Mouse (Mus musculus) gastrocnemius, adult 8-10 months (tissue): ENCODE data around the gene 1110051M20Rik. TPM values are rescaled to one million over a fixed set of nuclear protein-coding genes. Genes with fewer than 3 reads are reported as not detected.

Source experiments
- DNase-seq, 2 experiments: peaks; one replicate each; pipeline ENCODE4 v3.0.0; 2022; ENCODE audit warnings: low spot score in 2 of 2
- total RNA-seq, 4 experiments: library from RNA; stranded (reverse); gene quantifications; 2 replicates each; pipeline ENCODE4 v1.2.4; 2022

Gene 1110051M20Rik
- total RNA-seq: 10 to 100 TPM; 15.2 to 21.6 (median 18.8) TPM

DNA sequence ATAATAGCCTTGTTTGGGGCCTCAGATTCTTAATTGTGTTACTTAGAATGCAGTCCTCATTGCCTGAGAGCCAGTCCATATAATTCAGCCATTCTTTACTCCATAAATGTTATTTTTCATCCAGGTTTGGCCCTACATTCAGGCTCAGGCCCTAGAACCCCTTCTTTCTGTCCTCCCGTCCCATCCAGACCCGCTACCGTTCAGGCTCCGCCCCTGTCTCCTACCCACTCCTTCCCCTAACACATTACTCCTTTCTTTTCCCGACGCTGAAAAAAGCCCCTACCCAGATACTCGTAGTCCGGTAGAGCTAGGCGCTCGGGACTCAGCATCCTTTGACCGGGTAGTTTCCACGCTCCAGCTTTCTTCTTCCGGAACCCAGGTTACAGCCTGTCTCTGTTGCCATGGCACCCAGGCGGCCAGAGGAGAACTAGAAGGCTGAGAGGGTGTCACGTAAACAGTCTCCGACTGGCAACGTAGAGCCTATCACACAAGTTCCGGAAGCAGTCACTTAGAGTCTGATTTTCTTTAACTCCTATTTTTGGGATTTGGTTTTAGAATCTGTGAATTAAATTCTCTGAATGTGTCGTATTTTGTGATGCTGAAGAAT is at the start of gene 1110051M20Rik:
Gene 1110051M20Rik, minus strand, starts transcription at position 419 of the 607 bp plus-strand sequence.
- DNase-seq: peak; percentile 81 to 85

DNA sequence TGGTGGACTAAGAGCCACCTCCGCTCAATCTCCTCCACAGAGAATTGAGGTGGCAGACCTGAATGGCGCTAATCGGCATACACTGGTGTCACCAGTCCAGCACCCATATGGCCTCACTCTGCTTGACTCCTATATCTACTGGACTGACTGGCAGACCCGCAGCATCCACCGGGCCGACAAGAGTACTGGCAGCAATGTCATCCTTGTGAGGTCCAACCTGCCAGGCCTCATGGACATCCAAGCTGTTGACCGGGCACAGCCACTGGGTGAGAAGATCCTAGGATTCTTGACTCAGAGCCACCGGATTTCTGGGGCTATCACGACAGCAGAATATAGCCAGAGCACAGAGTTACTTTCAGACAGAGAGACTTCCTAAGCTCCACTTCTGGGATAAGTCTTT is 49.5 kb upstream of the 1110051M20Rik start:
- no peak for DNase-seq

DNA sequence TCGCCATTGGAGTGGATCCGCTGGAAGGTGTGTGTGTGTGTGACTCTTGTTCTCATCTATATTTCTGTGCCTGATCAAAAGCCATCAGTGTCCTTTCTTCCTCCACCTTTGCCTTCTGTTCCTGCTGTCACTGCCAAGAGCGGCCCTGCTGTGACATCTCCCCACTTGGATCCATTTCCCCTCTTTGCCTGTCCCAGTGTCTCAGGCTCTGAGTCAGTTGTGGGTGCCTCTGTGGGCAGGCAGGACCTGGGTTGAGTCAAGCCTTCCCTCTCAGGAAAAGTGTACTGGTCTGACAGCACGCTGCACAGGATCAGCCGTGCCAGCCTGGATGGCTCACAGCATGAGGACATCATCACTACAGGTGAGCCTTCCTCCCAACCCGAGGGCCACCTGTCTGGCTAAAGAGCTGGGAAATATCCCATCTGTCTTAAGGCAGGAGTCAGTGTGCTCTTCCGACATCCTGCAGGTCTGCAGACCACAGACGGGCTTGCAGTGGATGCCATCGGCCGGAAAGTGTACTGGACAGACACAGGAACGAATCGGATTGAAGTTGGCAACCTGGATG is 47.6 kb upstream of the 1110051M20Rik start:
- DNase-seq: no peak

GRCm38 (mm10) chr2:91487295-91487694 is 42.8 kb upstream of the 1110051M20Rik start:
- peak in 1 of 2 experiments; percentile 4 for DNase-seq

DNA sequence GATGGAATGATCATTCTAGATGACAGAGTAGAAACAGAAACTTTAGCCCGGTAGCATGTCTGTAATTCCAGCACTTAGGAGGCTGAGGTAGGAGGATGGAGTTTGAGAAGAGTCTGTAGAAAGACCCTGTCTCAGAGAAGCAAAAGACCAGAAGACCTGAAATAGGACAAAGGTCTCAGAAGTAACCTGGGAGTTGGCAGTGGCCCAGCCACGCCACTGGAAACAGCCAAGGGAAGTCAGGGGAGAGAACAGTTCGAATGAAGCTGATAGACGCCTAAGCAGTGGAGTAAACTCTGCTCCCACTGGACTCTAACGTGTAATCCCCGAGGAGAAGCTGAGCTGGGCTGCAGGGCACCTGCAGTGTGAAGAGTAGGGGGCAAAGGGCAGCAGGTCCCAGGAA is 40.8 kb upstream of the 1110051M20Rik start:
- DNase-seq: no peak

GRCm38 (mm10) chr2:91484698-91485097 is 40.2 kb upstream of the 1110051M20Rik start:
- peak in 1 of 2 experiments; percentile 1 for DNase-seq

DNA sequence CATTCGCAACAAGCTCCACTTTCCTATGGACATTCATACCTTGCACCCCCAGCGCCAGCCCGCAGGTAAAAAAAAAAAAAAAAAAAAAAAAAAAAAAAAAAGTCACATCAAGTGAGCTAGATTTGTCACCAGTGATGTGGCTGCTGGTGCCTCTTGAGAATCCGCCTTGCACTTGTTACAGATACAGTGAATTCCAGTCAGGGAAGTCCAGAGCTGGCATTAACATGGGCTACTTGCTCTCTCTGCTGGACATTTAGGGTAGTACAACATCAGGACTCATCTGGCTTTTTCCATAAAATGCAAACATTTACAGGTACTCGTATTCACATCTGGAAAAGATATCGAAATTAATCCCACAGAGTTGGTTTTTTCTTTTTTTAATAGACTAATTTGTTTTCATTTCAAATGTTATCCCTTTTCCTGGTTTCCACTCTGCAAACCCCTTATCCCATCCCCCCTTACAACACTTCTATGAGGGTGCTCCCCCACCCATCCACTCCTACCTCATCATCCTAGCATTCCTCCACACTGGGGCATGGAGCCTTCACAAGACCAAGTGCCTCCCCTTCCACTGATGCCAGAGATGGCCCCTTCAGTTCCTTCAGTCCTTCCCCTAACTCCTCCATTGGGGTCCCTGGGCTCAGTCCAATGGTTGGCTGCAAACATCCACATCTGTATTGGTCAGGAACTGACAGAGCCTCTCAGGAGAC is 36.5 kb upstream of the 1110051M20Rik start:
- no peak for DNase-seq

DNA sequence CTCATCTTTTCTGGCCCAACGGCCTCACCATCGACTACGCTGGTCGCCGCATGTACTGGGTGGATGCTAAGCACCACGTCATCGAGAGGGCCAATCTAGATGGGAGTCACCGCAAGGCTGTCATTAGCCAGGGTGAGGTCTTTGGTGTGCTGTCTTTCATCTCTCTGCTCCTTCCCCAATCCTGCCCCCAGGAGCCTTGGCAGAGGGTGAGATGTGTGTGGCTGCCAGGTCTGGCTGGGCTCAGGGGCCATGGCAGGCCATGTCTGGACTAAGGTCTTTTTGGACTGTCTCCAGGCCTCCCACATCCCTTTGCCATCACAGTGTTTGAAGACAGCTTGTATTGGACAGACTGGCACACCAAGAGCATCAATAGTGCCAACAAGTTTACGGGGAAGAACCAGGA is 35.9 kb upstream of the 1110051M20Rik start:
- DNase-seq: no peak

DNA sequence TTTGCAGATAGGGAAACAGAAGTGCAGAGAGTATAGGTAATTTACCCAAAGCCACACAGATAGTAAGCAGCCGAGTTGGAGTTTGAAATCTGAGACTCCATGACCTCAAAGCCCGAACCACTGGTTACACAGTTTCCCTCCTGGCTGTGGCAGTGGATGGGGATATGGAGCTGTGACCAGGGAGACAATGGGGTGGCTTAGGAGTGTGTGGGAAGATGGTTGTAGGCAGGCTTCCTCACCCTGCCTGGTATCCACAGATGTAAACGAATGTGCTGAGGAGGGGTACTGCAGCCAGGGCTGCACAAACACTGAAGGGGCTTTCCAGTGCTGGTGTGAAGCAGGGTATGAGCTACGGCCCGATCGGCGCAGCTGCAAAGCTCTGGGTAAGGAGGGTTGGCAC is 32.3 kb upstream of the 1110051M20Rik start:
- no peak for DNase-seq

- peak; percentile 40 to 41 for DNase-seq
These were observed 31.8 kb upstream of the 1110051M20Rik start for GRCm38 (mm10) chr2:91476251-91476661.

DNA sequence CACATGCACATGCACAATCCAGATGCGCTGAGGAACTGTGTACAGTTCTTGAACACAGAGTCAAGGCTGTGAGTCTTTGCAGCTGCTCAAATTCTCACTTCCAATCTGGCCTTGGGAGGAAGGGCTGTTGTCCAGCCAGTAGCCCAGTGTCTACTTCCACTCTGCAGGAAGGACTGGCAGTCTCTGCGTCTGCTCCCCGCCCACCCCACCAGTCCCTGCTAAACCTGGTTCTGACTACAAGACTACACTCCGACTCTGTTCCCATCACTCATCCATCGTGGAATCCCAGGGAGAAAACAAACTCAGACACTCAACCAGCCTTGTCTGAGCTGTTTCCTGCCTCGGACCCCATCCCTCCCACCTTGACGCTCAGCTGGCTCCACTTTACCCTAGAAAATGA is 31.3 kb upstream of the 1110051M20Rik start:
- no peak for DNase-seq

- DNase-seq: no peak
These were observed 29.9 kb upstream of the 1110051M20Rik start for GRCm38 (mm10) chr2:91474358-91474757.

- no peak for DNase-seq
These were observed 25.6 kb upstream of the 1110051M20Rik start for GRCm38 (mm10) chr2:91470055-91470647.

- no peak for DNase-seq
These were observed 23.1 kb upstream of the 1110051M20Rik start for GRCm38 (mm10) chr2:91467613-91468012.

GRCm38 (mm10) chr2:91465934-91466333 is 21.4 kb upstream of the 1110051M20Rik start:
- no peak for DNase-seq

- no peak for DNase-seq
These were observed 18.2 kb upstream of the 1110051M20Rik start for GRCm38 (mm10) chr2:91462681-91463080.

GRCm38 (mm10) chr2:91462196-91462595 is 17.7 kb upstream of the 1110051M20Rik start:
- DNase-seq: no peak

DNA sequence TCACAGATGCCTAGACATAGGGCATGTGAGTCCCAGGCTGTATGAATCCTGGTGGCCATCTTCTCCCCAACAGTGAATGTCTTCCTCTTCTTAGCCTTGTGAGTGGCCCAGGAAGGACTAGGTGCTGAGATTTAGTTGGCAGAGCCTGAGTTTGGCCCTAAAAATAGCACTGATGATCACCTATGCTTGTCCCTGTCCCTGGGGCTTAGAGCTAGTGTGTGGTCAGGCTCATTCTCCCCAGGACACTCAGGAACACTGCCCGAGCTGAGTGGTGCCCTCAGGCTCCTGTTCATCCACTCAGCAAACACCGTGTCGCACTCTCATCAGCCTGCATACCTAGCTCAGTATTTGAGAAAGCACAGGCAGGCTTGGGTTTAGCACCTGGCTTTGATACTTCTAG is 16.8 kb upstream of the 1110051M20Rik start:
- DNase-seq: no peak

DNA sequence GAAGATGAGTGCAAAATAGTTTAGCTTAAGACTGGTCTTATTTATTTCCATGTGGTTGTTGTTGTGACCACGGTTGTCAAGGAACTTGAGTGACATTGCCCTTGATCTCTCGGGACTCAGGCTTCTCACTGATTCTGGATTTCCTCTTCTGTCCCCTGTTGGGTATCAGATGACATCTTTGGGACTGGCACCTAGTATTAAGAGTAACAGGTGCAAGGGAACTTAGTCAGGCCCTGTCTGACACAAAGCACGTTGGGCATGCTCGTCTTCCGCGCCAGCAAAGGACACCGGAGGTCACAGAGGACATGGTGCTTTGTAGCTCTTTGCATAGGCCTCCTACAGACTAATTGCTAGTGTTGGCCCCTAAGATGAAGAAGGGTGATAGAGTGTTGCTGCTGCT is 16.3 kb upstream of the 1110051M20Rik start:
- peak in 1 of 2 experiments; percentile 46 for DNase-seq

DNA sequence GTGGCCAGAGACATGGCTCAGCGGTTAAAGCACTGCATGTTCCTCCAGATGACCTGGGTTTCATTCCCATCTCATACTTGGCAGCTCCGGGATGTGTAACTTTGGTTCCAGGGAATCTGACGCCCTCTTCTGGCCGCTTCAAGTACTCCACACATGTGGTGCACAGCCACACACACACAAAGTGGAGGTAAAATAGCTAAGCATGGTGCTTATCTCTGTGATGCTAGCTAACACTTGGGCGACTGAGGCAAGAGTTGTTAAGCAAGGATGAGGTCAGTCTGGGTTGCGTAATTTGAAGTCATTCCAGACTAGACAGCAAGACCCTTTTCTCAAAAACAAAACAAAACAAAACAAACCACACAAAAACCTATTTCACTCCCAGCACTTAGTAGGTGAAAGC is 15.6 kb upstream of the 1110051M20Rik start:
- no peak for DNase-seq

DNA sequence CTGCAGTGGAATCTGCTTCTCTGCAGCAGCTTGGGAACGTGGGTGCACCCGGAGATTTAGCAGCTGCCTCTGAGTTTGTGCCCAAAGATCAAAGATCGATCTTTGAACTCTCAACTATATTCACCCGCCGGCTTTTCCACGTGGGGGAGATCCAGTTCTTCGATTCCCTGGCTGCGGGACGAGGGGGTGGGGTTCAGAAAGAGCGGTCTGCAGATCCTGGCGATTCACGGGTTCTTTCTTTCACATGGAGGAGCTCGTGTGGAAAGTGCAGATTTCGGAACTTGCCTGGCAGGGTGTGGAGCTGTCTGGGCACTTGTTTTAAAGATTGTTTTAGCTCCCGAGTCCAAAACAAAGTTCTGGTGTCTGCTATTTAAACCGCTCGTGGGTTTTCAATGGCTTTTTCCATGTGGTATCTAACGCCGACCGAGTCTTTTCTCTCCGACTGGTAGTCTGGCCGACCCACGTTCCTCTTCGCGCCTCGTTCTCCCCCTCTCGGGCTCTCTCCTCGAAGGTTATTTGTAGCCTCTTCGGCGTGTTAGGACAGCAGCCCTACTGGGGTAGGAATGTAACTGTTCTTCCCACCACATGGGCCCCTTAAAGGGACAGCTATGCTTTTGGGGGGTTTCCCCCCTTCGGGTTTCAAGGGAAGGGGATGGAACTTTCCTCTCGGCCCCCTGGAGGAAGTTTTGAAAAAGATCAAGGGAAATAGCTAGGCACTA is 14.3 kb upstream of the 1110051M20Rik start:
- no peak for DNase-seq

DNA sequence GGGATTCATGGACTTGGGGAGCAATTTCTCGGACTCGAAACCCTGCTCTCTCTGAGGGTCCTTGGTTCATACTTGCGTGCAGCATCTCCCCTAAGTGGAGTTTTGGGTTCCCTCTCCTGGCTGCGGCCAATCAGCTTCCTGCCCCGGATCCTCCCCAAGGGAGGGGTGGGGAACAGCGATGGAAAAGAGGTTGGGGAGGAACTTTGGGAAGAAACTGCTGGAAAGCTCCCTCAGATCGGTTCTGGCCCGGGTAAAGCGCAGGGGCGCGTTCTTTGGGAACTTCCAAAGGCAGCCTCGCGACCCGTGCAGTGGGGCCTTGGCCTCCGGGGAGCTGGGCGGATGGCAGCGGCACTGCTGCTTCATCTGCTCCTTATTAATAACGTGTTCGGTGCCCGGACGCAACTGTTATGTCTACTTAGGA is 13.8 kb upstream of the 1110051M20Rik start:
- DNase-seq: peak in 1 of 2 experiments; percentile 39
